Mouse (Mus musculus) brain, embryonic 14.5 days (tissue): ENCODE measurements at regions not wholly inside any gene's neighbourhood (a gene's known extent, or its start where the extent isn't known, plus 50 kb on each side); places are given as distances from the start of the nearest gene placed in this dataset.
"Not testable (repeated sequence)": the region's sequence is repeated elsewhere in the genome, so short reads cannot be mapped to it uniquely, and the experiment has no call there.

ENCODE experiments used
- DNase-seq: peaks from one replicate; pipeline ENCODE4 v3.0.0-alpha.2; 2011; ENCODE audit warnings: low read depth
- CTCF ChIP-seq: fragments of 200-500 bp; IDR thresholded peaks from 2 replicates; pipeline ENCODE4 v1.5.1; 2012; ENCODE audit warnings: inconsistent platforms, mild to moderate bottlenecking, moderate library complexity, borderline replicate concordance; ENCODE audit not compliant: insufficient read depth, insufficient read length; ENCODE audit errors: extremely low read depth
- POLR2A ChIP-seq: fragments of 200-500 bp; IDR thresholded peaks from 2 replicates; pipeline ENCODE4 v1.6.1; 2012; ENCODE audit warnings: mild to moderate bottlenecking, inconsistent platforms, borderline replicate concordance; ENCODE audit not compliant: poor library complexity, insufficient read depth, insufficient read length, severe bottlenecking; ENCODE audit errors: extremely low read depth

GRCm38 (mm10) chr12:17852138-17852537 is 161.5 kb downstream of the Hpcal1 start:
- TF ChIP-seq CTCF: peak; percentile 34; the same call in 1 of the 2 replicates
- peak; percentile 4 for DNase-seq

GRCm38 (mm10) chr12:17872491-17872890 is 181.8 kb downstream of the Hpcal1 start:
- not testable (repeated sequence) for DNase-seq

- DNase-seq: peak; percentile 96
- TF ChIP-seq POLR2A: peak; percentile 65
- peak; percentile 59; the same call in 1 of the 2 replicates for TF ChIP-seq CTCF
Observed at GRCm38 (mm10) chr12:17881371-17882116, 190.9 kb downstream of the Hpcal1 start.

GRCm38 (mm10) chr12:17882117-17883116 is 191.8 kb downstream of the Hpcal1 start:
- peak; percentile 16 for DNase-seq

GRCm38 (mm10) chr12:17891663-17892310 is 201.1 kb downstream of the Hpcal1 start:
- not testable (repeated sequence) for DNase-seq

GRCm38 (mm10) chr12:17913058-17913457 is 222.4 kb downstream of the Hpcal1 start:
- DNase-seq: not testable (repeated sequence)
